Mouse (Mus musculus): Measurements from ENCODE around the gene Cuedc2.

The Cuedc2 gene

GRCm38 (mm10) chr19:46321101-46321943 is 17.2 kb downstream of the Cuedc2 start:
- peak; percentile 77 for DNase-seq

DNA sequence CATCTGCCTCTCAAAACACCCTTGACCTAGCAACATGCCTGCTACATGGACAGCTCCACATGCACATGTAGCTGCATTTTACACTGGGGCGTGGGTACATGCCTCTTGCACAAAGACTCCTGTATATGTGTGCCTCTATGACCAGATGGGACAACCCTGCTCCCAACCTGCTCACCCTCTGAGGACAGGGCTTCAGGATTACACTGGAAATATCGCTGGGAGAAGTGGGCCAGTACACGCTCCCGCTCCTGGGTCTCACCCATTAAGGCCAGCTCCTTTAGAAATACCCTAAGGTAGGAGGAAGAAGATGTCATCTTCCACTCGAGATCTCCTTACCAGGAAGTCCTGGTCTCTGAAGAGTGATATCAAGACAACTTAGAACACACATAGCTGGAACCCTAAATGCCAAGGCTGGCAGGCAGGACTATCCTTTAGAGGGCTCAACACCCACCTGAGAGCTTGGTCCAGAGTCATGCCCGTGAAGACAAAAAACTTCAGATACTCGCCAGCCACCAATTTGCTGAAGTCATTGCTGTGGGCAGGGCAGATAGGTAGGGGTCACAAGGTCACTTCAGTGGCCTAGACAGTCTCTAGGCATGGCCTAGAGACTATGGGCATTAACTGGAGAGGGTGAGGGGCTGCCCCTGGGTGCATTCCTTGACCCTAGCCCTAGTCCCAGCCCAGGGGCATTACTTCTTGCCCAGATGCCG is 18.3 kb downstream of the Cuedc2 start:
- no peak for DNase-seq

GRCm38 (mm10) chr19:46318586-46319378 is 19.7 kb downstream of the Cuedc2 start:
- peak; percentile 94 for DNase-seq

GRCm38 (mm10) chr19:46318031-46318471 is 20.5 kb downstream of the Cuedc2 start:
- peak; percentile 53 for DNase-seq

GRCm38 (mm10) chr19:46317546-46317885 is 21.0 kb downstream of the Cuedc2 start:
- peak; percentile 4 for DNase-seq

- DNase-seq: peak; percentile 91
Observed at GRCm38 (mm10) chr19:46316846-46317545, 21.5 kb downstream of the Cuedc2 start.

GRCm38 (mm10) chr19:46315752-46316610 is 22.5 kb downstream of the Cuedc2 start:
- DNase-seq: peak; percentile 38

DNA sequence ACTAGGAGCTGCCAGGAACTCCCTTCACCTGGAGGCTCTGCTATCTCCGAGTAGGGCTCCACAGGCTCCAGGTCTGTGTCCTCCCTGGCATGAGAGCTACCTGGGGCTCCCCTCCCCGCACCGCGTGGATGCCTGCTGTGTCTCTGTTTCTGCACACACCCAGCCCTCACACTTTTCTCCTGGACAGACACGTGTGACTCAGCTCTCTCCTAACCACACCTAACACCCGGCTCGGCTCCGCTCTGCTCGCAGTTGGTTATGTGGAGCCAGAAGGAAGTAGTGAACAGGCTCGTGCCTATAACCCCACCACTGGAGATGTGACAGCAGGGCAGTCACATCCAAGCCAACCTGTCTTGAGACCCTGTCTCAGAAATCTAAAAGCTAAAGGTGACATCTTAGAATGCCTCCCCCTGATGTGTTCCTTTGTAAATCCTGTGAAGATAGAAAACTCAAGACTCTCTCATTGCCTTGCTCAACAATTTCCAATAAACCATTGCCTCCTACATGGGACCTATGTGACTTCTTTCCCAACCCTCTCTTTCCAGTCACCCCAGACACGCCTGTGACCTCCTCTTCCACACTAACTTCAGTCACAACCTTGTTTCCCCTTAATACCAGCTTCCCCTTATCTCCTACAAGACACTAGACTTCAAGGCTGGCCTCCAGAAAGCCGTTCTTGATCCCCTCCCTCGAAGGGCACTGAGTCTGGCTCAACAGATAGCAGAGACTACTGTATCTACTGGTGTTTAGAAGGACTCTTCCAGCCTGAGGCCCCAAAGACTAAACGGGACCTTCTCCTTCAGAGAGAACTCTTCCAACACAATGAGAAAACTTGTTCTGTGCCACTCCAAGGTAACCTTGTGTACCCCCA is 23.4 kb downstream of the Cuedc2 start:
- peak; percentile 2 for DNase-seq

GRCm38 (mm10) chr19:46314151-46314601 is 24.3 kb downstream of the Cuedc2 start:
- DNase-seq: peak; percentile 22

GRCm38 (mm10) chr19:46313591-46313990 is 24.9 kb downstream of the Cuedc2 start:
- no peak for DNase-seq

- DNase-seq: no peak
Observed at GRCm38 (mm10) chr19:46313116-46313515, 25.4 kb downstream of the Cuedc2 start.

- no peak for DNase-seq
Observed at GRCm38 (mm10) chr19:46312566-46312965, 25.9 kb downstream of the Cuedc2 start.

- no peak for DNase-seq
Observed at GRCm38 (mm10) chr19:46311341-46311740, 27.2 kb downstream of the Cuedc2 start.

- no peak for DNase-seq
Observed at GRCm38 (mm10) chr19:46310312-46310865, 28.1 kb downstream of the Cuedc2 start.

GRCm38 (mm10) chr19:46309651-46310305 is 28.7 kb downstream of the Cuedc2 start:
- no peak for DNase-seq

DNA sequence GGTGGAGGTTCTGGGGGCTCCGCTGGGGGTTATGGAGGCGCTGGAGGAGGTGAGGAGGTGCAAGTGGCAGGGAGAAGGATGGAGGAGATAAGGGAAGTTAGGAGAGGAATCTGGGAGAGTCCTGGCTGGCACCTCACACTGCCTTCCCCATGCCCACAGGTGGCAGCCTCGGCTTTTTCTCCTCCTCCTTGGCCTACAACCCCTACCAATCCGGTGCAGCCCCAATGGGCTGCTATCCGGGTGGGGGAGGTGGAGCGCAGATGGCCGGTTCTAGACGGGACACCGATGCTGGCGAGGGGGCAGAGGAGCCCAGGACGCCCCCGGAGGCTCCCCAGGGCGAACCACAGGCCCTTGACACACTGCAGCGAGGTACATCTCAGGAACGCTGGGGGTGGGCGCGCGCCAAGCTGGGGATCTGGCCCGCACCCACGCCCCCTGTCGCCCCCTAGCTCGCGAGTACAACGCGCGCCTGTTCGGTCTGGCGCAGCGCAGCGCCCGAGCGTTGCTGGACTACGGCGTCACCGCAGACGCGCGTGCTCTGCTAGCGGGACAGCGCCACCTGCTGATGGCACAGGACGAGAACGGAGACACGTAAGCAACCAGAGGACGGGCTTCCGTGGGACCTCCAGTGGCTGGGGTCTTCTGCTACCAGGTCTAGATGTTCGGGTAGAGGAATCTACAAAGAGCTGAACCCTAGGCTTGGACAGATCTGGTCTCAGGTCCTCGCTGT is 29.6 kb downstream of the Cuedc2 start:
- peak; percentile 80 for DNase-seq

- no peak for DNase-seq
Observed at GRCm38 (mm10) chr19:46308303-46308702, 30.2 kb downstream of the Cuedc2 start.

DNA sequence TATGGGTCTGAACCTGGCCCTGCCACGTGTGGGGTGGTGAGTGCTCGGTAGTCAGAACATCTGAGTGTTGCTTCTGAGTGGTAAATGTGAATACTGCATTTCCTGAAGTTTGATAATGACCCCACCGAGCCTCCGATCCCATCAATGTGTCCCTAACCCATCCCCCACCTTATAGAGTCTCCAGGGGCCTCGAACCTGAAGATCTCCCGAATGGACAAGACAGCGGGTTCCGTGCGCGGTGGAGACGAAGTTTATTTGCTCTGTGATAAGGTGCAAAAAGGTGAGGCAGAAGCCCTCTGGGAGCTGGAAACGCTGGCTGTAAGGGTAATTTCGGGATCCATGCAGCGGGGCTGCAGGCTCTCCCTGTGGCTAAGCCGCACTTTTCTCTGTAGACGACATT is 30.7 kb downstream of the Cuedc2 start:
- no peak for DNase-seq

GRCm38 (mm10) chr19:46306751-46307289 is 31.7 kb downstream of the Cuedc2 start:
- DNase-seq: no peak

Measured in layer of hippocampus, adult 9-11 months (tissue).